Mouse (Mus musculus): ENCODE data around the gene Fam216b.

Gene Fam216b

GRCm38 (mm10) chr14:78043079-78043478, 45.7 kb downstream of the Fam216b start:
- in situ Hi-C loops (cut with MboI, MseI): no loop called here

GRCm38 (mm10) chr14:78041886-78042526, 46.8 kb downstream of the Fam216b start:
- in situ Hi-C loops (cut with MboI, MseI): no loop called here

- in situ Hi-C loops (cut with MboI, MseI): no loop called here
Measured at GRCm38 (mm10) chr14:78040643-78041042, 48.2 kb downstream of the Fam216b start.

- in situ Hi-C loops (cut with MboI, MseI): no loop called here
Measured at GRCm38 (mm10) chr14:78038876-78039275, 49.9 kb downstream of the Fam216b start.
